Mouse (Mus musculus) liver, adult 2 months (tissue): ENCODE measurements around the gene Mcm9.

ENCODE experiments used
- CTCF ChIP-seq: fragments of 200-500 bp; IDR thresholded peaks from 2 replicates; pipeline ENCODE4 v1.5.1; 2011; ENCODE audit warnings: low read depth, low read length, control low read depth
- POLR2A ChIP-seq: fragments of 200-500 bp; IDR thresholded peaks from 2 replicates; pipeline ENCODE4 v1.6.1; 2011; ENCODE audit warnings: low read length, control low read depth; ENCODE audit not compliant: insufficient read depth; ENCODE audit errors: extremely low read depth

- no peak for TF ChIP-seq POLR2A
- TF ChIP-seq CTCF, result no peak
Observed at GRCm38 (mm10) chr10:53502875-53503816, 127.1 kb downstream of the Mcm9 start.
